Mouse (Mus musculus) kidney, embryonic 15.5 days (tissue): ENCODE measurements around the gene Phkg2. TPM values are rescaled to one million over a fixed set of nuclear protein-coding genes. Genes with fewer than 3 reads are reported as not detected.
"Not testable (repeated sequence)": the region's sequence is repeated elsewhere in the genome, so short reads cannot be mapped to it uniquely, and the experiment has no call there.

ENCODE experiments used
- ATAC-seq: fragments of 200-750 bp; cut with Nextera tagmentation; replicated peaks from 2 replicates; pipeline ENCODE4 v1.8.0; 2017; ENCODE audit warnings: moderate TSS enrichment; ENCODE audit not compliant: low FRiP score
- H3K27ac ChIP-seq: fragments of 300-500 bp; sonication (generic); 2 replicates; pipeline ENCODE4 v1.5.1; 2015; ENCODE audit warnings: mild to moderate bottlenecking, inconsistent platforms
- H3K27me3 ChIP-seq: fragments of 300-500 bp; sonication (generic); 2 replicates; pipeline ENCODE4 v1.6.1; 2015; ENCODE audit warnings: inconsistent platforms
- H3K36me3 ChIP-seq: fragments of 300-500 bp; sonication (generic); 2 replicates; pipeline ENCODE4 v1.6.1; 2015; ENCODE audit warnings: inconsistent platforms
- H3K4me1 ChIP-seq: fragments of 300-500 bp; sonication (generic); 2 replicates; pipeline ENCODE4 v1.6.1; 2015; ENCODE audit warnings: inconsistent platforms
- H3K4me2 ChIP-seq: fragments of 300-500 bp; sonication (generic); 2 replicates; pipeline ENCODE4 v1.6.1; 2015; ENCODE audit warnings: moderate library complexity, mild to moderate bottlenecking, inconsistent platforms
- H3K4me3 ChIP-seq: fragments of 300-500 bp; sonication (generic); replicated peaks from 2 replicates; pipeline ENCODE4 v1.5.1; 2015; ENCODE audit warnings: mild to moderate bottlenecking, inconsistent platforms
- H3K9ac ChIP-seq: fragments of 300-500 bp; sonication (generic); 2 replicates; pipeline ENCODE4 v1.6.1; 2015; ENCODE audit warnings: mild to moderate bottlenecking, inconsistent platforms
- H3K9me3 ChIP-seq: fragments of 300-500 bp; sonication (generic); replicated peaks from 2 replicates; pipeline ENCODE4 v1.6.1; 2016; ENCODE audit warnings: inconsistent platforms
- WGBS: fragments of 180-500 bp; shearing (Covaris S2); methylation state at CpG from one replicate; pipeline ENCODE4 v1.1.7; 2015; ENCODE audit warnings: mixed read lengths; 5-methylcytosine and 5-hydroxymethylcytosine counted together
- polyA plus RNA-seq: library from polyadenylated mRNA; unstranded; fragments of >200 nt; fragmentation: Nextera tagmentation; extraction: Ambion mirVana; gene quantifications from 2 replicates; pipeline ENCODE4 v1.2.1, GENCODE M21; 2015

Phkg2 gene
- polyA plus RNA-seq, 1 experiment from 2014 or later, result 42.5 TPM

GRCm38 (mm10) chr7:127607150-127607549 lies 34.0 kb downstream of the Phkg2 start:
- no peaks in the 10 kb centered on the region for H3K4me1 ChIP-seq
- ATAC-seq, result no peak
- H3K27me3 ChIP-seq, result no peaks in the 10 kb centered on the region
- no peak overlapping the region for H3K4me2 ChIP-seq
- H3K4me3 ChIP-seq, result no peak overlapping the region
- WGBS, result 85% methylated on average over 6 of the region's 6 CpGs
- peaks cover 99% of the 10 kb centered on the region for H3K36me3 ChIP-seq
- H3K9me3 ChIP-seq, result no peaks in the 10 kb centered on the region
- H3K9ac ChIP-seq, result no peak overlapping the region
- H3K27ac ChIP-seq, result no peak overlapping the region

- Histone ChIP-seq H3K4me3 (no peak overlapping the region), H3K4me2 (no peak overlapping the region), H3K27ac (no peak overlapping the region), H3K9me3 (no peaks in the 10 kb centered on the region), H3K36me3 (peaks cover 73% of the 10 kb centered on the region), H3K4me1 (peaks cover 15% of the 10 kb centered on the region), H3K27me3 (no peaks in the 10 kb centered on the region), H3K9ac (no peak overlapping the region)
- 97% methylated on average over 29 of the region's 29 CpGs for WGBS
- no peak for ATAC-seq
These were observed 37.9 kb downstream of the Phkg2 start for GRCm38 (mm10) chr7:127611011-127611410.

GRCm38 (mm10) chr7:127611561-127611960 lies 38.4 kb downstream of the Phkg2 start:
- H3K4me2 ChIP-seq, result no peak overlapping the region
- no peak overlapping the region for H3K9ac ChIP-seq
- H3K4me3 ChIP-seq, result no peak overlapping the region
- H3K9me3 ChIP-seq, result no peaks in the 10 kb centered on the region
- H3K27ac ChIP-seq, result no peak overlapping the region
- peaks cover 67% of the 10 kb centered on the region for H3K36me3 ChIP-seq
- peaks cover 20% of the 10 kb centered on the region for H3K4me1 ChIP-seq
- no peak for ATAC-seq
- WGBS, result 96% methylated on average over 26 of the region's 26 CpGs
- no peaks in the 10 kb centered on the region for H3K27me3 ChIP-seq

DNA sequence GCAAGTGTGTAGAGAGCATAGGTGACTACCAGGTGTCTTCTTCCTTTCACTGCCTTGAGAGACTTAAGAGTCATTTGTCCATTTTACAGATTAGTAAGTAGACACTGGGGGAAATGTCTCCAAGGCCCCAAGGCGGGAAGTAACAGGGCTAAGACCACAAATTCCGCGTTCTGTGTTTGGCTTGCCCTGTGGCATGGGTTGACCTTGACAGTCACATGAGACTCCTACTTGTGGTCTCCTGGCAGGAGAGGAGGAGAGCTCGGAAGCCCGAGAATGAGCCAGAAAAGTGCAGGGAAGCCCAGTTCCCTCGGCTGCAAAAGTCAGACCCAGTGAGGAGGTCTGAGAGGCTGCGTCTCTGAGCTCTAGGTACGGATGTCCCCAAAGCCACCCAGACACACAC lies 40.4 kb downstream of the Phkg2 start:
- no peak overlapping the region; the same call in 1 of the 2 replicates for H3K27ac ChIP-seq
- 76% methylated on average over 8 of the region's 8 CpGs for WGBS
- H3K9ac ChIP-seq, result peak overlapping the region; percentile 99; the same call in 1 of the 2 replicates
- H3K27me3 ChIP-seq, result no peaks in the 10 kb centered on the region
- ATAC-seq, result no peak
- peak overlapping the region; percentile 79 for H3K4me2 ChIP-seq
- peaks cover 48% of the 10 kb centered on the region for H3K36me3 ChIP-seq
- peak overlapping the region; percentile 99 for H3K4me3 ChIP-seq
- peaks cover 20% of the 10 kb centered on the region for H3K4me1 ChIP-seq
- H3K9me3 ChIP-seq, result no peaks in the 10 kb centered on the region

DNA sequence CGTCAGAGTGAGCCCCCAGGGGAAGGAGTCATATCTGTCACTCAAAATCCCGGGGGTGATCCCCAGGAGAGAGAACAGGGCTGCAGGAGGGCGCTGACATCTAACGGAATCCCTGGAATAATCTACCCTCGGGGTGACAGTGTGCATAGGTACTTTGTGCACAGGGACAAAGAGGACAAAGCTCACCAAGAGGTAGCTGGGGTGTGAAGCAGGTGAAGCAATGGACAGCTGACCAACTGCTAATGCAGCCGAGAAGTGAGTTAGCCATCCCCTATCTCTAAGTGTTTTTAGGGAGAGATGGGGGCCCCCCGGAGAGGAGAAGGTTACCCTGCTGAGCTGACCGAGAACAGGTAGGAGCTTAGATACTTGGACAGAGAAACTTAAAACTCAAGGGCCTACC lies 41.0 kb downstream of the Phkg2 start:
- Histone ChIP-seq H3K4me1 (peaks cover 20% of the 10 kb centered on the region), H3K4me3 (peak overlapping the region; percentile 99), H3K9me3 (no peaks in the 10 kb centered on the region), H3K27me3 (no peaks in the 10 kb centered on the region), H3K4me2 (peak overlapping the region; percentile 79), H3K27ac (peak overlapping the region; percentile 91), H3K36me3 (peaks cover 42% of the 10 kb centered on the region), H3K9ac (peak overlapping the region; percentile 99)
- 23% methylated on average over 8 of the region's 8 CpGs for WGBS
- no peak; the same call in 1 of the 2 replicates for ATAC-seq

DNA sequence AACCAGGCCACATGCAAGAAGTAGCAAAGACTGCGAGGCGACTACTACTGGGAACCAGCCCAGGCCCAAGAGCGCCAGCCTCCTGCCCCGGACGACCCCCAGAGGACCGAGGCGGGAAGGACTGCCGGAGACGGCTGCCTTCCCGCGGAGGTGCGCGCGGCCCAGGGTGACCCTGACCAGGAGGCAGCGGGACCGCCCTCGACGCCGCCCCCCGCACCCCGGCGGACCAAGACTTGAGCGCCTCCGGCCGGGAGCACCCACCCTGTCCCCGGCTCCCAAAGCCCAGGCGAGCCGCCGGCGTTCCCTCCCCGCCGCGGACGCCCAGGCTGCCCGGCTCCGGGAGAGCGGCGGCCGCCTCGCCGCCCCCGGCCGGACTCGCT lies 41.4 kb downstream of the Phkg2 start:
- WGBS, result under 1% methylated on average over 21 of the region's 44 CpGs

DNA sequence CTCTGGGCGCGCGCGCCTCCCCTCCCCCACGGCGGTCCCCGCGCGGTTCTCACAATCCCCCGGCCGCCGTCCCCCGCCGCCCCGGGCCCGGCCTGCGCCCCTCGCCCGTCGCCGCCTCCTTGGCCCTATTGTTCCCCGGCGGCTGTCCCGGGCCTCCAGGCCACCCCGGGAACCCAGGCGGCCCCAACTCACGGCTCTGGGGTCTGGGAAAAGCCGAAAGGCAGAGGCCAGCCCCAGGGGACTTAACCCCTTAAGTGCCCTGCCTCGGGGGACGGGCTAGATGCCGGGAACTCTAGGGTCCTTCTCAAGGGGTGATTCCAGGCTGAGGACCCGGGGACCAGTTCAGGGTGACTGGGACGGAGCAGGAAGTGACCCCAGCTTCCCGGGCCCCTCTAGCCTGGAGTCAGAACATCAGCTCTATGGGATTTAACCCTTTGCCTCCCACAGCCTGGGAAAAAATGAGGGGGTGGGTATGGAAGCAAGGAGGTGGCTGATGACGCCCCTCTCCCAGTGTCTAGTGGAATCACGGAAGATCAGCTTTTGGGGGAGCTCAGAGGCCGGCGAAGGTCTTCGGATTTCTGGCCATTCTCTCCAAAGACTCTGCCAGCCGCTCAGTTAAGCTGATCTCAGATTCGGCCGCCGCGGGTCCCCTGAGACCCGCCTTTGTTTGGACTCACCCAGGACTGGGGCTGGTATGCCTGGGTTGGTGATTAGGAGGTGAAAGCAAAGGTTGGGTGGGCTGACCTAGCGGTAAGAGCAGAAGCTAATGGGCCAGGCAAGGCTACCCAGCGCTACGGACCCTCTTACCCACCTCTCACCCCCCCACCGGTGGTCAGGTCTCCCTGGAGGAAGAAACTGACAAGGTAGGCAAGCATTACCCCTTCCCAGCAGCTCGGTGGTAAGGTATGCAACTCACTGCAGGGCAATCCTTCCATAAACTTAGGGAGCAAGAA lies 42.0 kb downstream of the Phkg2 start, which contains the start of gene Zfp629:
Gene Zfp629 (minus strand): TSS at position 907 of the 953 bp plus-strand sequence.
- Histone ChIP-seq H3K4me1 (peaks cover 20% of the 10 kb centered on the region), H3K27me3 (no peaks in the 10 kb centered on the region), H3K9me3 (no peaks in the 10 kb centered on the region), H3K9ac (peak within 1 kb of the TSS; percentile 99), H3K36me3 (peaks cover 31% of the 10 kb centered on the region), H3K4me3 (peak within 1 kb of the TSS; percentile 99), H3K4me2 (peak within 1 kb of the TSS; percentile 79), H3K27ac (peak within 1 kb of the TSS; percentile 91)
- under 1% methylated on average over 50 of the region's 50 CpGs for WGBS
- ATAC-seq, result peak; percentile 93

More for the DNA sequence above, 41.4 kb downstream of the Phkg2 start:
- H3K27me3 ChIP-seq, result no peaks in the 10 kb centered on the region
- H3K36me3 ChIP-seq, result peaks cover 38% of the 10 kb centered on the region
- H3K27ac ChIP-seq, result peak overlapping the region; percentile 91
- peak overlapping the region; percentile 99 for H3K4me3 ChIP-seq
- peak overlapping the region; percentile 99 for H3K9ac ChIP-seq
- no peaks in the 10 kb centered on the region for H3K9me3 ChIP-seq
- peak overlapping the region; percentile 79 for H3K4me2 ChIP-seq
- H3K4me1 ChIP-seq, result peaks cover 20% of the 10 kb centered on the region
- peak; percentile 62 for ATAC-seq

- H3K4me1 ChIP-seq, result peaks cover 20% of the 10 kb centered on the region
- WGBS, result 62% methylated on average over 1 of the region's 1 CpGs
- H3K4me3 ChIP-seq, result no peak overlapping the region; the same call in 1 of the 2 replicates
- no peaks in the 10 kb centered on the region for H3K9me3 ChIP-seq
- no peak overlapping the region for H3K9ac ChIP-seq
- H3K4me2 ChIP-seq, result peak overlapping the region; percentile 79; the same call in 1 of the 2 replicates
- no peaks in the 10 kb centered on the region for H3K27me3 ChIP-seq
- H3K27ac ChIP-seq, result peak overlapping the region; percentile 45; the same call in 1 of the 2 replicates
- H3K36me3 ChIP-seq, result peaks cover 20% of the 10 kb centered on the region
- ATAC-seq, result no peak
These were observed 43.2 kb downstream of the Phkg2 start for GRCm38 (mm10) chr7:127616336-127616735.

DNA sequence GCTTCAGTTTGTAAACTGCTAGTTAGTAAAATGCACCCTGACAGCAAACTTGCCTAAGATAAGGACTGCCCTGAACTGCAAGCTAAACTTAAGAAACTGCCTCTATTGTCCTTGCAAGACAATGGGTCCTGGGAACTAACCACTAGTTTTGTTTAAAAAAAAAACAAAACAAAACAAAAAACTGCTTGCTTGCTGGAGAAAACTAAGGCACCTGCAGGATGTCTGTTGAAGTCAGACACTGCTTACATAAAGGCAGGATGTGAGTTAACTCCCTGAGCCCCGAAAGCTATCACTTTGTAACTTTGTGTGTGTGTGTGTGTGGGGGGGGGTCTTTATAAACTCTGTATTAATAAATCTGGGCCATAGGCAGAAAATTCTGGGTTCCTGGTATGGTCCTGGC lies 43.7 kb downstream of the Phkg2 start:
- no peak for ATAC-seq
- H3K9me3 ChIP-seq, result no peaks in the 10 kb centered on the region
- no peak overlapping the region for H3K27ac ChIP-seq
- H3K36me3 ChIP-seq, result peaks cover 14% of the 10 kb centered on the region
- no peaks in the 10 kb centered on the region for H3K27me3 ChIP-seq
- no peak overlapping the region for H3K4me3 ChIP-seq
- 66% methylated on average over 1 of the region's 1 CpGs for WGBS
- no peak overlapping the region for H3K9ac ChIP-seq
- no peak overlapping the region for H3K4me2 ChIP-seq
- H3K4me1 ChIP-seq, result peaks cover 20% of the 10 kb centered on the region

DNA sequence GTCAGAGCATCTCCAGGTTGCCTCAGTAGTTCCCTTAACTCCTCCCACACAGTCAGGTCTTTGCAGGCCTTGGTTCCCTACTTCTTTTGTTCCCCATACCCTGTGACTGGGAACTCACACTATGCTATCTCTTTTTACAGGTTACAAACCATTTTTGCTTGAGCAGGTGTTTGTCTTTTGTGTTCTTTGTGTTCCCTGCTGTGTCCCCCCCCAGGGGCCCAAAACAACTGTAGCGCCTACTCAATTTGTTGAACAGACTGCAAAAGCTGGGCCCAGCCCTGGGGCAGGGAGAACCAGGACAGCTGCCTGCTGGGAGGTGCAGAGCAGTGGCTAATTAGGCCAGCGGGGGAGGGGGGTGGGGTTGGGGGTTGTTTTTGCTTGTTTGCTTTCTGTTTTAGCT lies 44.8 kb downstream of the Phkg2 start:
- Histone ChIP-seq H3K4me3 (no peak overlapping the region), H3K27me3 (no peaks in the 10 kb centered on the region), H3K4me1 (peaks cover 20% of the 10 kb centered on the region), H3K36me3 (peaks cover 3% of the 10 kb centered on the region), H3K9me3 (no peaks in the 10 kb centered on the region), H3K9ac (no peak overlapping the region), H3K27ac (no peak overlapping the region), H3K4me2 (no peak overlapping the region)
- ATAC-seq, result no peak
- 68% methylated on average over 2 of the region's 2 CpGs for WGBS

- H3K4me2 ChIP-seq, result not testable (repeated sequence)
These were observed 45.3 kb downstream of the Phkg2 start for GRCm38 (mm10) chr7:127618402-127618801.

DNA sequence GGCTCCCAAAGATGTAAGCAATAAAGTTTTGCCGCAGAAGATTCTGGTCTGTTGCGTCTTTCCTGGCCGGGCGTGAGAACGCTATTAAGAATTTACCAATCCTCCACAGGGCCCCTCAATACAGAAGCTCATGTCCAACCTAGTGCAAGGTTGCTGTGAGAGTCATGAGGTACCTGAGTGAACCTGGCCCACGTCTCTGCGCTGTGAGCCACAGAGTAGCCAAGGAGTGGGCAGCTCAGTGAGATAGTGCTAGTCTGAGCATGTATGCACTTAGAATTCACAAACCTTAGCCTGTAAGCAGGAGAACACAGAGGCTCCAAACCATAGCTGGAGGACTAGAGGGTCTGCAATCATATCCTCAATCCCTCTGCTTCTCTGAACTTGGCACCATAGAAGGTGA lies 52.9 kb downstream of the Phkg2 start:
- no peak overlapping the region for H3K27ac ChIP-seq
- no peaks in the 10 kb centered on the region for H3K36me3 ChIP-seq
- 99% methylated on average over 7 of the region's 7 CpGs for WGBS
- H3K4me1 ChIP-seq, result no peaks in the 10 kb centered on the region
- no peaks in the 10 kb centered on the region for H3K27me3 ChIP-seq
- H3K9ac ChIP-seq, result no peak overlapping the region
- H3K4me2 ChIP-seq, result no peak overlapping the region
- no peak for ATAC-seq
- H3K4me3 ChIP-seq, result no peak overlapping the region
- no peaks in the 10 kb centered on the region for H3K9me3 ChIP-seq

More at GRCm38 (mm10) chr7:127618402-127618801, 45.3 kb downstream of the Phkg2 start:
- H3K27ac ChIP-seq, H3K27me3 ChIP-seq, H3K4me3 ChIP-seq, H3K9ac ChIP-seq, H3K9me3 ChIP-seq, H3K36me3 ChIP-seq, ATAC-seq: not testable (repeated sequence)
- H3K4me1 ChIP-seq, result peaks cover 17% of the 10 kb centered on the region
- 92% methylated on average over 7 of the region's 8 CpGs for WGBS
